Mouse (Mus musculus) small intestine, adult 2 months (tissue): ENCODE results near the gene Slc4a4.

Experiments
- CTCF ChIP-seq: fragments of 200-500 bp; IDR thresholded peaks from 2 replicates; pipeline ENCODE4 v1.5.1; 2012; ENCODE audit warnings: low read depth, mild to moderate bottlenecking, control low read depth, inconsistent platforms, low read length, moderate library complexity, mixed read lengths; ENCODE audit not compliant: insufficient replicate concordance, insufficient read length; ENCODE audit errors: extremely low read depth
- POLR2A ChIP-seq: fragments of 200-500 bp; IDR thresholded peaks from 2 replicates; pipeline ENCODE4 v1.6.1; 2012; ENCODE audit warnings: low read depth, mild to moderate bottlenecking, control low read depth, inconsistent platforms, low read length, moderate library complexity

GRCm38 (mm10) chr5:88887556-88888412 lies 1.2 kb downstream of the Slc4a4 start:
- TF ChIP-seq CTCF, result no peak
- TF ChIP-seq POLR2A, result no peak
